Mouse (Mus musculus) forebrain, embryonic 14.5 days (tissue): ENCODE results near the gene Gal3st1. TPM values are rescaled to one million over a fixed set of nuclear protein-coding genes. Genes with fewer than 3 reads are reported as not detected.
"Not testable (repeated sequence)": the region's sequence is repeated elsewhere in the genome, so short reads cannot be mapped to it uniquely, and the experiment has no call there.

Source experiments
- ATAC-seq: fragments of 200-750 bp; cut with Nextera tagmentation; 2 replicates; pipeline ENCODE4 v1.8.0; 2017; ENCODE audit warnings: mild to moderate bottlenecking, moderate library complexity
- DNase-seq: peaks from one replicate; pipeline ENCODE4 v3.0.0-alpha.2; 2015; ENCODE audit warnings: low spot score
- H3K27ac ChIP-seq: fragments of 300-500 bp; sonication (generic); 2 replicates; pipeline ENCODE4 v1.5.1; 2014; ENCODE audit warnings: low read depth, mild to moderate bottlenecking, control low read depth, low read length, moderate library complexity
- H3K27me3 ChIP-seq: fragments of 300-500 bp; sonication (generic); replicated peaks from 2 replicates; pipeline ENCODE4 v1.6.1; 2014; ENCODE audit warnings: low read length, control low read depth, mixed read lengths; ENCODE audit not compliant: control insufficient read depth, insufficient read depth
- H3K36me3 ChIP-seq: fragments of 300-500 bp; sonication (generic); 2 replicates; pipeline ENCODE4 v1.6.1; 2014; ENCODE audit warnings: low read length, control low read depth; ENCODE audit not compliant: control insufficient read depth, insufficient read depth
- H3K4me1 ChIP-seq: fragments of 300-500 bp; sonication (generic); 2 replicates; pipeline ENCODE4 v1.6.1; 2014; ENCODE audit warnings: antibody characterized with exemption, low read length, control low read depth; ENCODE audit not compliant: control insufficient read depth, insufficient read depth
- H3K4me2 ChIP-seq: fragments of 300-500 bp; sonication (generic); 2 replicates; pipeline ENCODE4 v1.6.1; 2014; ENCODE audit warnings: mild to moderate bottlenecking, control low read depth, low read length
- H3K4me3 ChIP-seq: fragments of 300-500 bp; sonication (generic); 2 replicates; pipeline ENCODE4 v1.5.1; 2014; ENCODE audit warnings: low read depth, low read length, control low read depth
- H3K9ac ChIP-seq: fragments of 300-500 bp; sonication (generic); 2 replicates; pipeline ENCODE4 v1.6.1; 2014; ENCODE audit warnings: mild to moderate bottlenecking, low read length, control low read depth, moderate library complexity
- H3K9me3 ChIP-seq: fragments of 300-500 bp; sonication (generic); replicated peaks from 2 replicates; pipeline ENCODE4 v1.6.1; 2016; ENCODE audit warnings: low read length, control low read depth, mixed read lengths; ENCODE audit not compliant: control insufficient read depth
- WGBS: fragments of 180-500 bp; shearing (Covaris S2); extraction: QIAGEN DNeasy Blood & Tissue Kit; methylation state at CpG from one replicate; pipeline ENCODE4 v1.1.7; 2014; 5-methylcytosine and 5-hydroxymethylcytosine counted together
- polyA plus RNA-seq: library from polyadenylated mRNA; unstranded; fragments of >200 nt; fragmentation: Nextera tagmentation; extraction: Ambion mirVana; gene quantifications from 2 replicates; pipeline ENCODE4 v1.2.1, GENCODE M21; 2014

The Gal3st1 gene
- polyA plus RNA-seq, result 1.6 and 2.0 TPM in 2 replicates

DNA sequence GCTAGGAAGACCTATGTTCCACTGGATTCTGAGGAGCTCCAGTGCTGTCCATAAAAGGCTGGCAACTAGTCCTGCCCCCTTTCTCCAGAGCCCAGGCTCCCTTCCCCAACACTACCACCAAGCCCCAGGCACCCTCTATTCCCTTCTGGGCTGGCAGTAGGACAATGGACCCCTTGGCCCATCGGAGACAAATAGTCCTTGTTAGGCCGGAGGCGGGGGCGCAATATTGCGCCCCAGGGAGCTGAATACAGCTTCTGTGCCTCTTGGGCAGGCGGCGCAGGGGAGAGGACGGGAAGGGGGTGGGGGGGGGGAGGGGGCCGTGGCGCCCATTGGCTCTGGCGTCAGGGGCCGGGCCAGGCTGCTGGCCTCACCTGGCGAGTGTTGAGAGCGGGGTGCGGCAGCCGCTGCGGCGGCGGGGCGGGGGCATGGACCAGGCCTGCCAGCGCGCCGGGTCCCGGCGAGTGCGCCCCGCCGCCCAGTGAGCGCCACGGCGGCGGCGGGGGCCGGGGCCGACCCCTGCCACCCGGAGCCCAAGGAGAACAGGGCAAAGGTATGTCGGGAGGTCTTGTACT is at the start of gene Gal3st1:
Gene Gal3st1 (plus strand): TSS at position 346 of the 572 bp plus-strand sequence.
- H3K4me3 ChIP-seq, result peak within 1 kb of the TSS; percentile 32

DNA sequence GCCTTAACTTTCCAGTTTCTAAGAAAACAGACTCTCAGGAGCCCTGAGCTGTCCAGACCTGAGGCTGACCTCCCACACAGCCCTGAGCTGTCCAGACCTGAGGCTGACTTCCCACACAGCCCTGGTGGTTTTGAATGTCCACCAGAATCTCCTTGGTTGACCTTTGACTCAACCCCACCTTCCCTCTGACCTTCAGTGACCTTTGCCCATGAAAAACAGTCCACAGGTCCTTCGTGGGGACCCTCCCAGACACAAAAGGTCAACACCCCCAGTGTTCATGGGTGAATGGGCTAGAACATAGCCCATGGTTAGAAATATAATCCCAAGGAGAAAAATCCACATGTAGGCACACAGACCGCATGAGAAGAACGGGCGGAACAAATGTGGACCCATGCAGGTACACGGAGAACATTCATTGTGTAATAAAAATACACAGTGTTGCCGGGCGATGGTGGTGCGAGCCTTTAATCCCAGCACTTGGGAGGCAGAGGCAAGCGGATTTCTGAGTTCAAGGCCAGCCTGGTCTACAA is 49.6 kb upstream of the Gal3st1 start:
- no peak for ATAC-seq
- no peak overlapping the region for H3K9ac ChIP-seq
- WGBS, result 91% methylated on average over 9 of the region's 9 CpGs

More for the DNA sequence above, at the start of gene Gal3st1:
- Histone ChIP-seq H3K9ac (peak within 1 kb of the TSS; percentile 56), H3K4me1 (no peaks in the 10 kb centered on the region; the same call in none of the 2 replicates), H3K27ac (no peak within 1 kb of the TSS), H3K36me3 (peaks cover 32% of the 10 kb centered on the region), H3K4me2 (peak within 1 kb of the TSS; percentile 60), H3K9me3 (no peaks in the 10 kb centered on the region), H3K27me3 (0 out of 2 replicates have a peak, but pooled peaks cover 3% of the 10 kb centered on the region)
- WGBS, result 0% methylated on average over 31 of the region's 37 CpGs
- peak; percentile 55 for ATAC-seq
- DNase-seq, result peak; percentile 23

DNA sequence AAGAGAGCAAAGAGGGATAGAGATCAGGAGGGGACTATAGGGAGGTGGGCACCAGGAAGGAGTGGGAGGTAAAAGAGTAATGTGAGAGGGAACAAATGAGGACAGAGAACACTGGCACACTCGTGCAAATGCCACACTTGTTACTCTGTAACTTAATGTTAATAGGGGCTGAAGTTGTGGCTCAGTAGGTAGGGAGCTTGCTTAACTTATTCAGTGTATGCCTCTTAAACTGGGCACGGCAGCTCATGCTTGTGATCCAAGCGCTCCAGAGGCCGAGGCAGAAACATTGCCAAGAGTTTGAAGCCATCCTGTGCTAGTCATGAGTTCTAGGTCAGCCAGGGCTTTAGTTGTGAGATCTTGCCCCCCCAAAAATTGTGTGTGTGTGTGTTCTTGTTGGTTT is 48.3 kb upstream of the Gal3st1 start:
- no peak for ATAC-seq
- no peak overlapping the region for H3K27ac ChIP-seq
- H3K4me1 ChIP-seq, result peaks cover 5% of the 10 kb centered on the region; the same call in 1 of the 2 replicates
- H3K9ac ChIP-seq, result no peak overlapping the region
- no peaks in the 10 kb centered on the region for H3K27me3 ChIP-seq
- WGBS, result 72% methylated on average over 4 of the region's 4 CpGs
- no peaks in the 10 kb centered on the region for H3K36me3 ChIP-seq
- H3K9me3 ChIP-seq, result no peaks in the 10 kb centered on the region
- DNase-seq, result no peak
- H3K4me3 ChIP-seq, result no peak overlapping the region
- no peak overlapping the region for H3K4me2 ChIP-seq

More for the DNA sequence above, 49.6 kb upstream of the Gal3st1 start:
- H3K4me1 ChIP-seq, result peaks cover 5% of the 10 kb centered on the region; the same call in 1 of the 2 replicates
- H3K27me3 ChIP-seq, result no peaks in the 10 kb centered on the region
- H3K4me2 ChIP-seq, result no peak overlapping the region
- H3K9me3 ChIP-seq, result no peaks in the 10 kb centered on the region
- no peaks in the 10 kb centered on the region for H3K36me3 ChIP-seq
- DNase-seq, result no peak
- H3K4me3 ChIP-seq, result no peak overlapping the region
- no peak overlapping the region for H3K27ac ChIP-seq

DNA sequence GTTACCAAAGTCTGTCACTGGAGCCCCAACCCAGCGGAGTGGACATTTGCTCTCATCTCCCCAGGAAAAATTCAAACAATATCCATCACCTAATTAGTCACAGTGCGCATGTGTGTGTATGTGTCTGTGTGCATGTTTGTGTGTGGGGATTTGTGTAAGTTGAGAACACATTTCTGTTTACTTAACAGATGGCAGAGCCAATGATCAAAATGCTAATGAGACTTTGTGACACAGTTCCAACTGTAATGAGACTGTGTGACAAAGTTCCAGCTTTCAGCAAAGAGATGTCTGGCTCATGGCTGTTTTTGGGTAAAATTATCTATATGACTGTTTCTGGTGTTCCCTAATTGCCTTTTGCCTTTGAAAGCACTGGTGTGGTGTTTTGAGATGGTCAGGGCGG is 47.1 kb upstream of the Gal3st1 start:
- Histone ChIP-seq H3K27me3 (no peaks in the 10 kb centered on the region), H3K4me2 (no peak overlapping the region), H3K9ac (no peak overlapping the region), H3K4me3 (no peak overlapping the region), H3K9me3 (no peaks in the 10 kb centered on the region), H3K27ac (no peak overlapping the region), H3K4me1 (peaks cover 2% of the 10 kb centered on the region; the same call in 1 of the 2 replicates), H3K36me3 (no peaks in the 10 kb centered on the region)
- DNase-seq, result peak; percentile 83
- WGBS, result 64% methylated on average over 3 of the region's 3 CpGs
- ATAC-seq, result peak; percentile 59; the same call in 1 of the 2 replicates

GRCm38 (mm10) chr11:3937321-3937874 is 46.0 kb upstream of the Gal3st1 start:
- Histone ChIP-seq H3K27ac (no peak overlapping the region), H3K4me2 (no peak overlapping the region), H3K4me1 (no peaks in the 10 kb centered on the region), H3K27me3 (no peaks in the 10 kb centered on the region), H3K9ac (no peak overlapping the region), H3K4me3 (no peak overlapping the region), H3K9me3 (no peaks in the 10 kb centered on the region), H3K36me3 (no peaks in the 10 kb centered on the region)
- WGBS, result 83% methylated on average over 13 of the region's 13 CpGs
- no peak for DNase-seq
- ATAC-seq, result no peak

- H3K27me3 ChIP-seq, result no peaks in the 10 kb centered on the region
Observed at GRCm38 (mm10) chr11:3941371-3941770, 42.1 kb upstream of the Gal3st1 start.

DNA sequence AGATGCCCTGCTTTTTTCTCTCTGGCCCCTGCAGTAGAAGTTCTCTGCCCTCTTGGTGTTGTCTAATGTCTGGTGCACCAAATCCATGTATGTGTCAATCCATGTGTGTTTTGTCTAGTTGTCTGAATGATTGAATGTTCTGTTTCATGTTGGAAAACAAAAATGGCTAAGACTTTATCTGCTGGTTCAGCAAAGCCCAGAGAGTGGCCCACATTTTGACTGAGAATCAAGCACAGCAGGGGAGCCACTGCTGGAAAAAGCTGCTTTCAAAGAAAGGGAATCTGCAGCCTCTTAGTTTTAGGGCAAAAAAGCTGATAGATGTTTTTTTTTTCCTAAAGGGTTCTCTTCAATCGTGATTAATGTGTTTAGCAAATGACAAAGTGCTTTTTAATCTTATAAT is 37.0 kb upstream of the Gal3st1 start:
- 9% methylated on average over 1 of the region's 1 CpGs for WGBS
- H3K9me3 ChIP-seq, result no peaks in the 10 kb centered on the region

More at GRCm38 (mm10) chr11:3941371-3941770, 42.1 kb upstream of the Gal3st1 start:
- no peaks in the 10 kb centered on the region for H3K4me1 ChIP-seq
- no peaks in the 10 kb centered on the region for H3K36me3 ChIP-seq
- H3K4me2 ChIP-seq, result no peak overlapping the region
- no peak overlapping the region for H3K4me3 ChIP-seq
- no peak for ATAC-seq
- H3K9ac ChIP-seq, result no peak overlapping the region
- 85% methylated on average over 7 of the region's 7 CpGs for WGBS
- H3K27ac ChIP-seq, result no peak overlapping the region
- DNase-seq, result no peak
- H3K9me3 ChIP-seq, result no peaks in the 10 kb centered on the region

GRCm38 (mm10) chr11:3954876-3955275 is 28.6 kb upstream of the Gal3st1 start:
- DNase-seq, H3K9ac ChIP-seq, H3K27ac ChIP-seq, ATAC-seq, H3K9me3 ChIP-seq, H3K27me3 ChIP-seq, H3K4me1 ChIP-seq, H3K4me3 ChIP-seq, H3K36me3 ChIP-seq, H3K4me2 ChIP-seq: not testable (repeated sequence)
- WGBS, result 75% methylated on average over 5 of the region's 5 CpGs

More for the DNA sequence above, 37.0 kb upstream of the Gal3st1 start:
- Histone ChIP-seq H3K4me3 (no peak overlapping the region), H3K9ac (no peak overlapping the region), H3K27ac (no peak overlapping the region), H3K4me2 (no peak overlapping the region), H3K36me3 (no peaks in the 10 kb centered on the region), H3K4me1 (no peaks in the 10 kb centered on the region), H3K27me3 (no peaks in the 10 kb centered on the region)
- no peak for ATAC-seq
- DNase-seq, result no peak

DNA sequence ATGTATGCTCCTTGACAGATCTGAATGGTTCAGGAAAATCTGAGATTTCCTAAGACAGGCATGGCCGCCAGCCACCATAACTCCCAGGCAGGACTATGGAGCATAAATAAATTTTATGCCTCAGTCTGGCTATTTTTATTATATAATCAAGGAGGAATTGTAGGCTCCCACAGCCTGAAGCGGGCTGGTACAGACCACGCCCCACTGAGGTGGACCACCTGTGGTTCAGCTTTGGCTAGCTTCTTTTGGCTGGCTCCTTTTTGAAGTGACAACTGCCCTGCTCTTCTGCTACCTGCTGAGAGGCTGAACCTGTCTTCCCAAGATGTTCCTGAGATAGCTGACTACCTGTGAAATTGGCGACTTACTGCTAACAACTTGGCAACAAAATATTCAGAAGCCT is 28.1 kb upstream of the Gal3st1 start:
- H3K27ac ChIP-seq, ATAC-seq, H3K9ac ChIP-seq, H3K9me3 ChIP-seq, DNase-seq, H3K4me1 ChIP-seq, H3K36me3 ChIP-seq, H3K27me3 ChIP-seq, H3K4me2 ChIP-seq, H3K4me3 ChIP-seq: not testable (repeated sequence)
- WGBS, result 70% methylated on average over 4 of the region's 4 CpGs
